Mouse (Mus musculus): Measurements from ENCODE around the gene Lrrc8a.

Lrrc8a gene

DNA sequence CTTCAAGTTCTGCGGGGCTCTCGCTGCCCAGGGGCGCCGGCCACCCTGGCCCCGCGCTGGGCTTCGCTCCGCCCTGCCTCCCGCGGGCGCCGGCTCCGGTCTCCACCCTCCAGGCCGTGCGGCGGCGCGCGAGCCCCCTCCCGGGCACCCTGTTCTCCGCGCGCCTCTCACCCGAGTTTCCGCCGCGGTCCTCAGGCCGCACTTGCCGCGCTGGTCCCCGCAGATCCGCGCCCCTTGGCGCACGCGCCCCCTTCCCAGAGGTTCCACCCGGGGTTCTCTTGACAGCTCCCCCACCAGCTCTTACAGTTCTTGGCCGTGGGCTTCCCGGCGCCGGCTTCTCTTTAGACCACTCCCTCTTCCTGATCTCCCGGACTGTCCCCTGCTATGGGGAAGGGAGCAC lies 366 bp downstream of the Lrrc8a start:
- intact Hi-C loops (cut with DNase I) = loop anchor here (2.0 to 10.0 kb wide), 2 partner anchors 33 to 63 kb away; partner anchors contain the start of genes Endog and Spout1

DNA sequence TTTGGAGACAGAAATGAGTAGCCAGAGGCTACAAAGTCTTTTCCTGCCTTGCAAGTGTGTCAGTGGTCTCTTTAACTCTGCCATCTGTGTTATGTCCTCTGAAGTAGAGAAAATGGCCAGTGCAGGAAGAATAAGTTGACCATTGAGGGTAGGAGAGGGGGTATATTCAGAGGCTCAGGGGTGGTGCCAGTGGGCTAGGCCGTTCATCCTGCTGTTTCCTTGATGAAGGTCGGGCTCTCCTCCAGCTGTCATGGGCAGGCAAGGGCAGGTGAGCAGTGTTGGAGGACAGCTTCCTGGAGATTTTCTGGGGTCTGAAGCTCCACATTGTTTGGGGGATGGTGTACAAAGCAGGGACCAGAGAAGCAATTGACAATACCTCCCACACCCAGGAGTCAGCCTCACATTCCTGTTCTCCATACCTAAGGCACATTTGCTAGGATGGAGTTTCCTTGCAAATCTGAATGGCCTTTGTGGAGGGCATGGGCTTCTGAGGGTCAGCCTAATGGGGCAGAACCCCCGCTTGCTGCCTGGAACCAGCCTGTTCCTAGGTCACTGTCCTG lies 1.5 kb downstream of the Lrrc8a start:
- intact Hi-C loops (cut with DNase I) = loop anchor here (10.0 kb wide), 1 partner anchor 64 kb away; the partner anchor contains the start of genes Endog and Spout1

DNA sequence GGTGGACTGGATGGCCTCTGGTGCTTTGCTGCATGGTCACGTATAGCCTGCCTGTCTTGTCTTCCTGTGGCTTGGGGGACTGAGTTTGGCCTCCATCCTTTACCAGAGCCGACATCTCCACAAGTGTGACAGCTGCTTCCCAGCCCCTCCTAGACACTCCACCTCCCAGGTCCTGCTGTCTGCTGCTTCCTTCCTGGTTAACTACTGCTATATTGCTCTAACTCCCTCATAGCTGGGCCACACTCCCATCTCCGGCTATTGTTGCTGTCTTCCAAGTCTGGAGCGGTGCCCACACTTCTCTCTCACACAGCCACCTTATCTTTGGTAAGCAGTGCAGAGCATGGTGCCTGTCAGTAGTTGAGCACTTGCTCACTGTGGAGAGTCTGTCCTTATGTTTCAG lies 2.3 kb downstream of the Lrrc8a start:
- intact Hi-C loops (cut with DNase I) = loop anchor here (10.0 kb wide), 1 partner anchor 65 kb away; the partner anchor contains the start of genes Endog and Spout1

DNA sequence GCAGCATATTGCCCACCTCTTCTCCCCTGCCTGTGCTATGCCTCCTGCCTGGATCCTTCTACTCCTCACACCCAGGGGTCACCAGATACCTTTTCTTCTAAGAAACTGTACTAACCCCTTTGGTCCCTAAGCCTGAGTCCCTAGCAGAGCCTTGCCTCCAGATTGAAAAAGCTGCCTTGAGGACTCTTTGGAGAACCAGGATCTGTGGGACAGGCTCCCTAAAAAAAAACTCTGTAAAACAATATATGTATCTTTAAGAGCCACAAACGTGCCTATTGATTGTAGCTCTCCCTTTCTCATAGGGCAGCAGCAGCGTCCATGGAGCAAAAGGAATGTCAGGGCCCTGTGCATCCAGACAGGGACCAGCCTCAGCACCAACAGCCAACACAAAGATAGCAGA lies 2.8 kb downstream of the Lrrc8a start, which contains the start of gene Gm28035:
TSS of gene Gm28035 (plus strand) at position 301 of the 400 bp plus-strand sequence.
- intact Hi-C loops (cut with DNase I) = no loop called here

DNA sequence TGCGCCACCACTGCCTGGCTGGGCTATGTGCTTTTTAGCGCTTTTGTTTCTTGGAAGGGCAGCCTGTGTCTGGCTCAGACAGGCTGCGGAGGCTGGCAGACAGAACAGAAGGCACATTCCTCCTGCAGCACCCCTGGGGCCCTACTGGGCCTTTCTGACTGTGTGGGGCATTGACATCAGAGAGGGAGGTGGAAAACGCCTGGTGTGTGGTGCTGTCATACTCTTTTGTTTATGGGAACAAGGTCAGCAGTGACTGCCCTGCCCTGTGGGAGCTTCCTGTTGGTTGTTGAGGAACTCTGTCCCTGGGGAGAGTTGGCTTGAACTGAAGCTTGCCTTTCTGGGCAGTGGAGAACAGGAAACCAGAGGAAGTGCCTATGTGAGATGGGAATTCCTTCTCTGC lies 5.0 kb downstream of the Lrrc8a start:
- intact Hi-C loops (cut with DNase I) = no loop called here

DNA sequence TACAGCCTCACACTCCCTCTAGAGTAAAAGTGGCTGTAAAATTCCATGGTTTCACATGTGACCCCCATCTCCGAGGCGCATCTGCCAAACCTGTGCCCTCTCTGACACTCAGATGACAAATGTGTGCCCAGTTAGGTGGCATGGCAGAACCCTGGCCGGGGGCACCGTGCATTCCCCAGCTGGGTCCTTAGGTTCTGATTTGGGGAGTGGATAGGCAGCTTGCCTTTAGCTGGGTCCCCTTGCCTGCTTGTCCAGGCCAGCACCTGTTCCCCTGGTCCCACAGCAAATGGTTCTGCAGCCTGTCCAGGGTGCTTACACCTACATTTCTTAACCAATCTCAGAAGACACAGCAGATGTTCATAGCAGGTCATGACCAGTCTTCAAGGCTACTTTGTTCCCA lies 5.9 kb downstream of the Lrrc8a start:
- intact Hi-C loops (cut with DNase I) = no loop called here

DNA sequence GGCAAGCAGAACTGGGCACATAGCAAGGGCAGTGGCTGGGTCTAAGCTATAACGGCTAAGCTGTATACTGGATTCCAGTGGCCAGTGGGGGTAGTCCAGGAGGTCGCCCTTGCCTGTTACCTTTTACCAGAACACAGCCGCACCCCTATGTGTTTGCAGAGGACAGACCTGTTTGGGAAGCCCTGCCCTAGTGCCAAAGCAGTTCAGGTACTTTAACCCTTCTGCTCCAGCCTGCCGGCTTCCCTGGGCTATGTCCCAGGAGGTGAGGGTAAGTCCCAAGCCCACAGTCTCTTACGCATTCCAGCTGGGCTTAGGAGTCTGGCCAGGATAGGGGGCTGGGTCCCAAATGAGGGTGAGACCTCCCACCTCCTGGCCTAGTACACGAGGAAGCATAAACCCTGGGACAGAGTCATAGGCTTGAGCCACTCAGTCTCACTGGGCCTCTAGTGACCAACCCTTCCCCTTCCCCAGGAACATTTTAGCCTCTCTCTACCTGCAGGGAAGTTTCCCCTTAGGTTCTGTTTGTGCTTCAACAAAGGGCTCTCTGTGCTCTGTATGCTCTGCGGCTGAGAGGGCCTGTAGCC lies 7.2 kb downstream of the Lrrc8a start:
- intact Hi-C loops (cut with DNase I) = no loop called here

DNA sequence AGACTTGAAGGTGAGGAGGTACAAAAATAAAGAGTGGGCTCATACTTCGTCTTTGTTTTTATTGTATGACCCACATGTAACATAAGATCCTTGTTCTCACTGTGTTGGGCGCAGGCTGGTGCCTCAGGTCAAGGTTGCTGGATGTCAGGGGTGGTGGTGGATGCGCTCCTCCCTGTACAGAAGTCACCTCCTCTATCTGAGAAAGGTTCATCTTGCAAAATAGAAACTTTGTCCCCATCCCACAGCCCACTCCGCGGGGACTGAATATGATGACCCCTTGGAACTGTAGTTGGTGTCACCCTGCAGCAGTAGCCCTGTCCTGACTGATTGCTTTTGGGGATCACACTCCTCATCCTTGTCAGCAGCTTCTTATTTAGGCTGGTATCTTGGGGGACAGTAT lies 9.5 kb downstream of the Lrrc8a start:
- intact Hi-C loops (cut with DNase I) = no loop called here

DNA sequence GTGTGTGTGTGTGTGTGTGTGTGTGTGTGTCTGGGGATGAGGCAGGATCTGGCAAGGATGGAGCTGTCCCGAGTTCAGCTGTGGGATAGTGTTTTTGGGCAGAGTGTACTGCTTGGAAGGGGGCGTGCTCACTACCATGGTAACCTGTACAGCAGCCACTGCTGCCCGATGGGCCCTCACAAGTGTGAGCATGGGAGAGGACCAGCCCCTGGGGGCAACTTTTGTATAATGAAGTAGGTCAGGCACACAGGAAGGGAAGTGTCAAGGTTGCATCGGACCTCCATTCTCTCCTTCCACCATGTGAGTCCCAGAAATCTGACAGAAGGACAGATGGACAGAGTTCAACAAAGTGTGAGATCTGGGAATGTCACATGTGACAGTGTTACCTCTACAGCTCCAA lies 10.2 kb downstream of the Lrrc8a start:
- intact Hi-C loops (cut with DNase I) = no loop called here

DNA sequence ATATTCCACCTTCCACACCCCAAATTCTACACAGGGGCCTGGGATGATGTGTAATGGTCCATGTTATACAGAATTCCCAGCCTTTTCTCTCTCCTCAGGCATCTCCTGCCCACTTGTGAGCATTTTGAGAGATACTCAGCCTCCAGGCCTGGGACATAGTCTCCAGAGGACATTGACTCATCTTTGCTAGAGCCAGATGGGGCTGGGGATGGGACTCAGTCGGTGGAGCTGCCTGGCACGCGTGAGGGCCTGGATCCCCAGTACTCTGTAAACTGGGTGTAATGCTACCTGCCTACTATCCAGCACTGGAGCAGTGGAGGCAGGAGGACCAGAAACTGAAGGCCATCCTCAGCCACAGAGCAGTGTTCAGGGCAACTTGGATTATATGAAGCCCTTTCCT lies 11.7 kb downstream of the Lrrc8a start:
- intact Hi-C loops (cut with DNase I) = no loop called here

DNA sequence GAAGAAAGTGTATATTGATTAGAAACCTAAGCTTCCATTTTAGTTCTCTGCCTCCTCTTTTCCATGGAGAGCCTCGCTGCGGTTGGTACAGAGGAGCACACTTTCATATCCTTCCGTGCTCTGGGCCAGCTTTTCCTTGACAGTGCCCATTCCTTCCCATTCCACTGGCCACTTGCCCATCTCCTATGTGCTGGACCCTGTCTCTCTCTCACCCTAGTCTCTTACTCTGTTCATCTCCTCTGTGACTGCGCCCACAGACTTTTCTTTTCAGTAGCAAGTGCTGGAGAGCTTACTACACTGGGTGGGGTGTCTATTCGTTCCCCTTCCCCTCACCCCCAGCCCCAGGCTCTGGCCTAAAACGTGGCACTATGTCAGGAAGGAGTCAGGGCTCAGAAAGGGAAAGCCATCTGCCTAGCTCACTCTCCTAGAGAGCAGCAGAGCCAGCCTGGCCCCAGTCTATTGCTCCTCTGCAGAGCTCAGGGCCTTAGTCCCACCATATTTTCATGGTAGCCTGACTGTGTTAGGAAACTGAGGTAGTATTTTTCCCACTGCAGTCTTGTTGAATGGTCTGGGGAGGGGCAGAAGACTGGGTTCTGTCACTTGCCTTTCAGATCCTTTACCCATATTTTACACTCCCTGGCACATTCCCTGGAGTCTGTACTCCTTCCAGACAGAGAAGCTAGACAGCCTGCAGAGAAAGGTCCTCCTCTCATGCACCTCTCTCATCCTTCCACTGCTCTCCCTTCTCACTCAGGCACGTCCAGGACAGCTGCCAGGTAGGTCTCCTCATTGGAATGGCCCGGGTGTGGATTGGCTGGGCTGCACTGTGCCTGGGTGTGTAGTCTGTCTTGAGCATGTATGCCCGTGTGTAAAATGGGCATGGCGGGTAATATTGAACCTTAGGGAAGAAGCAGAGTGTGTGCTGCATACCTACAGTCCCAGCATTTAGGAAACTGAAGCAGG lies 12.9 kb downstream of the Lrrc8a start:
- intact Hi-C loops (cut with DNase I) = no loop called here

DNA sequence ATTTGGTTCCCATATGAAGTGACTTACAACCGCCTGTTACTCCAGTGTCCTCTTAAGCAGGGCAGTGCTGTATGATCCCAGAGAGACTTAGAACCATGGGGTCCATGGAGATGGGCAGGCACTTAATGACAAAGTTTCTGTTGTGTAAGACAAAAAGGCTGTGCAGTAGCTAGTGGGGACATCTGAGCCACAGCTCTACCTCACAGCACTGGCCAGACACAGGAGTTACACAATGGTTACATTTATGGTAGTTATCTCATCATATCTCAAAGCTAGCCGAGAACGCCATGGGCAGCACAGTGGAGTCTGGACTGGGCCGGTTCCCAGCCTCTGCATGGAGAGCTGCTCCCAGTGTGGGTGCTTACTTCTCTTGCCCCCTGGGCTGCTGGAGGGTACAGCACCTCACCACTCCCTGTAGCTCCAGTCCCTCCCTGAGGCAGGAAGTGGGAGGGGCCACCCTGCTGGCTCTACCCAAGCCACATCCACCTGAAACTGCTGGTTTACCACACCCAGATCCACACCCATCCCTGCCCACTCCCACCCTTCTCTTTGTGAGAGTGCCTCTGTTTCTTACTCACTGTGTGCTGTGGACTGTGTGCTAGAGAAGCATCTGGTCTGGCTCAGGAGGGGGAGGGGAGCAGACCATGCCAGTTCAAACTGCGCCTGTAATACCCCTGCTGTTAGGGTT lies 14.0 kb downstream of the Lrrc8a start:
- intact Hi-C loops (cut with DNase I) = no loop called here

DNA sequence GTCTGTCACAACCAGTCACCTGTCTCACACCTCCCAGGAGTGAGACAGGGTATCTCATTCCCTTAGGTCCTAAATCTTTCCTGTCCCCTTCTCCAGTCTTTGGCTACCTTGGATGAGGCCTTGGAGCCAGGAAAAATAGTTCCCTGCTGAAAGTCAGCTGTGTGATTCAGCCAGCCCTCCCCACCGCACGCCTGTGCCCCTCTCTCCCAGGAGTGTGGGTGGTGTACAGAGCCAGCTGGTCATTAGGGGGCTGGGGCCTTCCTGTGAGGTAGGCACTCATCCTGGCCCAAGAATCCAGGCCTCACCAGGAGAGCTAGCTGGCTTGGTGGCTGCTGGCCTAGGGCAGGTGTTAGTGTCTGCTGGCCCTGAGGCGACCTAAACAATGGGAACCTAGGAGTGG lies 15.0 kb downstream of the Lrrc8a start:
- intact Hi-C loops (cut with DNase I) = no loop called here

DNA sequence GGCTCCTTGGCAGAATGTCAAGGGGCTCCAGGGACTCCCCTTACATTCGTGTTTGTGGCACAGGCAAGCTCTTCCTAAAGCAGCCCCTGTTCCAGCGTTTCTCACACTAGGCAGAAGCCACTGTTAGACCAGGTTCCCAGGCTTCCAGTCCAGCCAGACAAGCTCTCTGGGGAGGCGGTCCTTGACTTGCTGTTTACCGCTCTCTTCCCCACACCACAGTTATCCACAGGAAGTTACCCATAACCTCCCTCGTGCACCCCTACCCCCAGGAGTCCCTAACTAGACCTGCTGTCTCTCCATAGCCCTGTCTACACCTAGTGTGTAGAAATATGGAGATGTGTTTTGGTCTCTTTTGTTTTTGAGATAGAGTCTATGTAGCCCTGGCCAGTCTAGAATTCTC lies 16.3 kb downstream of the Lrrc8a start:
- intact Hi-C loops (cut with DNase I) = no loop called here

DNA sequence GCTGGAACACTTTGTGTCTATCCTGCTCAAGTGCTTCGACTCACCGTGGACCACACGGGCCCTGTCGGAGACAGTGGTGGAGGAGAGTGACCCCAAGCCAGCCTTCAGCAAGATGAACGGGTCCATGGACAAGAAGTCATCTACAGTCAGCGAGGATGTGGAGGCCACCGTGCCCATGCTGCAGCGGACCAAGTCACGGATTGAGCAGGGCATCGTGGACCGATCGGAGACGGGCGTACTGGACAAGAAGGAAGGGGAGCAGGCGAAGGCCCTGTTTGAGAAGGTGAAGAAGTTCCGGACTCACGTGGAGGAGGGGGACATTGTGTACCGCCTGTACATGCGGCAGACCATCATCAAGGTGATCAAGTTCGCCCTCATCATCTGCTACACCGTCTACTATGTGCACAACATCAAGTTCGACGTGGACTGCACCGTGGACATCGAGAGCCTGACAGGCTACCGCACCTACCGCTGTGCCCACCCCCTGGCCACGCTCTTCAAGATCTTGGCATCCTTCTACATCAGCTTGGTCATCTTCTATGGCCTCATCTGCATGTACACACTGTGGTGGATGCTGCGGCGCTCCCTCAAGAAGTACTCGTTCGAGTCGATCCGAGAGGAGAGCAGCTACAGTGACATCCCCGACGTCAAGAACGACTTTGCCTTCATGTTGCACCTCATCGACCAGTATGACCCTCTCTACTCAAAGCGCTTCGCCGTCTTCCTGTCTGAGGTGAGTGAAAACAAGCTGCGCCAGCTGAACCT lies 18.3 kb downstream of the Lrrc8a start:
- intact Hi-C loops (cut with DNase I) = no loop called here

DNA sequence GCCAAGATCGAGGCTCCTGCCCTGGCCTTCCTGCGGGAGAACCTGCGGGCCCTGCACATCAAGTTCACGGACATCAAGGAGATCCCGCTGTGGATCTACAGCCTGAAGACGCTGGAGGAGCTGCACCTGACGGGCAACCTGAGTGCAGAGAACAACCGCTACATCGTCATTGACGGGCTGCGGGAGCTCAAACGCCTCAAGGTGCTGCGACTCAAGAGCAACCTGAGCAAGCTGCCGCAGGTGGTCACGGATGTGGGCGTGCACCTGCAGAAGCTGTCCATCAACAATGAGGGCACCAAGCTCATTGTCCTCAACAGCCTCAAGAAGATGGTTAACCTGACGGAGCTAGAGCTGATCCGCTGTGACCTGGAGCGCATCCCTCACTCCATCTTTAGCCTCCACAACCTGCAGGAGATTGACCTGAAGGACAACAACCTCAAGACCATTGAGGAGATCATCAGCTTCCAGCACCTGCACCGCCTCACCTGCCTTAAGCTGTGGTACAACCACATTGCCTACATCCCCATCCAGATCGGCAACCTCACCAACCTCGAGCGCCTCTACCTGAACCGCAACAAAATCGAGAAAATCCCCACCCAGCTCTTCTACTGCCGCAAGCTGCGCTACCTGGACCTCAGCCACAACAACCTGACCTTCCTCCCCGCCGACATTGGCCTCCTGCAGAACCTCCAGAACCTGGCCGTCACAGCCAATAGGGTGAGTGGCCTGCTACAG lies 19.3 kb downstream of the Lrrc8a start:
- intact Hi-C loops (cut with DNase I) = no loop called here

DNA sequence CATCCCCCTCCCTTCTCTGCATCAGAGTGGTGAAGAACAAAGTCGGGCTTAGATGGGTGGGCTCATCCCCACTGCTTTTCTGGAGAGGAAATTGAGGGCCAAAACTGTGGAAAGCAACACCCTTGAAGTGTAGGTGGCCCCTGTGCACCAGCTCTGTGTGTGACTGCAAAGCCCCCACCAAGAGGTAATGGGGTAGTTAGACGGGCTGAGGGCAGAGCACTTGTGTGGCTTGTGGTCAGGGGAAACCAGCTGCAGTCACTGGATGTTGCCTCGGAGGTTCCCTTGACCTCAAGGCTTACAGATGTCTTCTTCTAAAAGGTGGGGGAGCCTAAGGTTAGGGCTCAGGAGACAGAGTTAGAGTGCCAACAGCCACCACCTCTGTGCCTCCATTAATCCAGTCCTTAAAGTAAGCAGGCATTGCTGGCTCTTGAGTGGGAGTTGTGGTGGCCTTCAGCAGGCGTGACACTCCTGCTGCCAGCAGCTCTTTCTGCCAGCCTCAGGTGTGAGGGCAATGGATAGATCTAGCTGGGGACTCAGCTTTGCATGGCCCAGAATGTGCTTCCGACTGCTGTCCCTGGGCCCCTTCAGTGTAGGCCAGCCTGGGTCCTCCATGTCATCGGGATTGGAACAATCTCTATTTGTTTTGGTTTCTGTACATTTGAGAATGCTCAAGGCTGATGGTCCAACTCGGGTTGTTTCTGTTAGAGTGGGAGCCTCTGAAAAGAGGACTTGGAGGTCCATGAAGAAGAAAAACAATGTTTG lies 20.4 kb downstream of the Lrrc8a start:
- intact Hi-C loops (cut with DNase I) = no loop called here

DNA sequence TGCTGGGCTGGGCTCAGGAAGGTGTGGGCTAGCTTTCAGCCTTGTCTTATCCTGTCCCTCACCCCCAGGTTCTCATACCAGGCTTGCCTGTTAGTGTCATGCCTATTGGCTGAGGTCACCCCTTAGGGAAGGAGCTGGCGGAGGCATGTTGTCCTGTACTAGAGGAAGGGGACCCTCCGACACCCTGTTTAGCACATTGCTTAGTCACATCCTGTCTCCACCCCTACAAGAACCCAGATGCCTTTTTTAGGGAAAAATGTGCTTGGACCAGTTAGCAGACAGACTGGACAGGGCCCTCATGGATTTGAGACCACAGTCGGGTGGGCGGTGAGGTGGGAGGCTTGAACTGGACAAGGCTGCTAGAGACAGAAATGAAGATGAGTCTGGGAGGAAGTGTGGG lies 21.1 kb downstream of the Lrrc8a start:
- intact Hi-C loops (cut with DNase I) = no loop called here

All from adrenal gland (tissue).